Mouse (Mus musculus) E14TG2a.4 (cell line): ENCODE data around the gene Fmnl2.

Source experiments
- H3K27me3 ChIP-seq: 2 replicates; pipeline ENCODE4 v1.6.1; 2014; ENCODE audit warnings: low read length, control low read depth; ENCODE audit not compliant: insufficient read depth
- H3K36me3 ChIP-seq: 2 replicates; pipeline ENCODE4 v1.6.1; 2014; ENCODE audit warnings: low read length, control low read depth; ENCODE audit not compliant: insufficient read depth
- H3K4me1 ChIP-seq: replicated peaks from 2 replicates; pipeline ENCODE4 v1.6.1; 2014; ENCODE audit warnings: low read depth, low read length, control low read depth
- H3K4me3 ChIP-seq: replicated peaks from 2 replicates; pipeline ENCODE4 v1.5.1; 2014; ENCODE audit warnings: mild to moderate bottlenecking, low read length
- H3K9me3 ChIP-seq: 2 replicates; pipeline ENCODE4 v1.6.1; 2014; ENCODE audit warnings: low read length, control low read depth
- CTCF ChIP-seq: conservative IDR thresholded peaks from 2 replicates; pipeline ENCODE4 v1.5.1; 2014; ENCODE audit warnings: low read length
- NANOG ChIP-seq: IDR thresholded peaks from 2 replicates; pipeline ENCODE4 v1.6.1; 2014; ENCODE audit warnings: borderline replicate concordance, low read length, mixed read lengths
- POU5F1 ChIP-seq: IDR thresholded peaks from 2 replicates; pipeline ENCODE4 v1.6.1; 2014; ENCODE audit warnings: low read length, borderline replicate concordance

Fmnl2 gene

DNA sequence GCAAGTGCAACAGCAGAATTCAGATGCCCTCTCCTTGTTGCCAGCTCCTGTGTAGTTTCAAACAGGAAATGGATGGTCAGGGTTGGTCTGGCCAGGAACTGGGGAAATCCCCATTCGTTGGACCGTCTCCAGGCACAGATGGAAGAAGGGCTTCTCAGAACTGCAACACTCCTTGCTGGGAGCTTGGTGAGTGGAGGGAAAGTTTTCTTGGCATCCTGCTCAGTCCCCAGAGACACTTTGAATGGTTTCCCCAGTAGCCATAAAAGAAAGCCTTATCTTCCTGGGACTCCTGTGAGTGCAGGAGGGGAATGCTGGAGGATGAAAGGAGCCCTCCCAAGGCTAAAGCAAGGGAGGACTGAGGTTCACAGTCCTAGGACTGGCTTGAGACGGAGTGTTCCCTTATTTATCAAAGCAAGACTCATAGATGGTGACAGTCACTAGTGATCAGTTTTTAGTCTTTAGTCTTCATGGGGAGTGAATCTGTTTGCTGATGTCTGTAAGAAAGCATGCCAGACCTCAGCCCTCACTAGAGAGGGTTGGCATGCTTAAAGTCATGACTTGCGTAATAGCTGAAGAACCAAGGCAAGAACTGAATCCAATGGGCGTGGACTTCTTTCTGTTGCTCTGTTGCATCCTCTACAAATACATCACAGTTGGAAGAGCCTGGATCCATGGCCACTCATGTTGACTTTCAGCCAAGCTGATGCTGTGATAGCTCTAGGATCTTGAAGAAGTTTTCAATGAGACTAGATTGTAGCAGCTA lies 72.6 kb downstream of the Fmnl2 start:
- H3K4me1 ChIP-seq, result peaks cover 16% of the 10 kb centered on the region
- H3K9me3 ChIP-seq, result no peaks in the 10 kb centered on the region
- no peaks in the 10 kb centered on the region for H3K36me3 ChIP-seq
- H3K4me3 ChIP-seq, result no peak overlapping the region
- TF ChIP-seq POU5F1 (no peak), NANOG (no peak)
- H3K27me3 ChIP-seq, result no peaks in the 10 kb centered on the region

DNA sequence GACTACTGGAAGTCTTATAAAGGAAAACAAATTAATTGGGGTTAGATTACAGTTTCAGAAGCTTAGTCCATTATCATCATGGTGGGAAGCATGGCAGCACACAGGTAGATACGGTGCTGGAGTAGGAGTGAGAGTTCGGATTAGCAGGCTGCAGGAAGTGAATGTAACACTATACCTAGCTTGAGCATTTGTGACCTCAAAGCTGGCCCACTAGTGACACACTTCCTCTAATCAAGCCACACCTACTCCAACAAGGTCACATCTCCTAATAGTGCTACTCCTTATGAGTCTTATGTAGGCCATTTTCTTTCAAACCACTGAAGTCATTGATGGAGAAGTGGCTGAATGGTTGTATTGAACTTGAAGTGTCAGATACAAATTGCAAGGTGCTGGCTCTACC lies 73.7 kb downstream of the Fmnl2 start:
- no peaks in the 10 kb centered on the region for H3K36me3 ChIP-seq
- H3K27me3 ChIP-seq, result no peaks in the 10 kb centered on the region
- H3K4me1 ChIP-seq, result peaks cover 16% of the 10 kb centered on the region
- no peaks in the 10 kb centered on the region for H3K9me3 ChIP-seq
- H3K4me3 ChIP-seq, result no peak overlapping the region
- no peak for TF ChIP-seq POU5F1
- TF ChIP-seq NANOG, result no peak
- no peak for TF ChIP-seq CTCF

DNA sequence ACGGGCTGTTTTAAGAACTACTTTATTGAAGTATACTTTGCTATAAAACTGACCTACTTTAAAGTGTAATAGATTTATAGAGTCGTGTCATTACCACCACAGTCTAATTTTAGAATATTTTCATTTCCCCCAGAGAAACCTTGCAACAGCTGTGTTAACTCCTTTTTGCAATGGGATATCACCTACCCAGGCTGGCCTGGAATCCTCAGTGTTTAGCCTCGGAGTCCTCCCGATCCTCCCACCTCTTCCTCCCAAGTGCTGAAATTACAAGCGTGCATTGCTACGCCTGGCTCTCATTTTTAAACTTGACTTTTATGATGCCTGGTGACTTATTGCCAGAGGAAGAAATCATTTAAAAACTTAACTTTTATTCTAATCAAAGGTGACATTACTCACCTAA lies 78.2 kb downstream of the Fmnl2 start:
- Histone ChIP-seq H3K4me1 (peaks cover 29% of the 10 kb centered on the region), H3K9me3 (no peaks in the 10 kb centered on the region), H3K27me3 (no peaks in the 10 kb centered on the region), H3K4me3 (no peak overlapping the region), H3K36me3 (no peaks in the 10 kb centered on the region)
- TF ChIP-seq NANOG (no peak), POU5F1 (no peak), CTCF (no peak)

DNA sequence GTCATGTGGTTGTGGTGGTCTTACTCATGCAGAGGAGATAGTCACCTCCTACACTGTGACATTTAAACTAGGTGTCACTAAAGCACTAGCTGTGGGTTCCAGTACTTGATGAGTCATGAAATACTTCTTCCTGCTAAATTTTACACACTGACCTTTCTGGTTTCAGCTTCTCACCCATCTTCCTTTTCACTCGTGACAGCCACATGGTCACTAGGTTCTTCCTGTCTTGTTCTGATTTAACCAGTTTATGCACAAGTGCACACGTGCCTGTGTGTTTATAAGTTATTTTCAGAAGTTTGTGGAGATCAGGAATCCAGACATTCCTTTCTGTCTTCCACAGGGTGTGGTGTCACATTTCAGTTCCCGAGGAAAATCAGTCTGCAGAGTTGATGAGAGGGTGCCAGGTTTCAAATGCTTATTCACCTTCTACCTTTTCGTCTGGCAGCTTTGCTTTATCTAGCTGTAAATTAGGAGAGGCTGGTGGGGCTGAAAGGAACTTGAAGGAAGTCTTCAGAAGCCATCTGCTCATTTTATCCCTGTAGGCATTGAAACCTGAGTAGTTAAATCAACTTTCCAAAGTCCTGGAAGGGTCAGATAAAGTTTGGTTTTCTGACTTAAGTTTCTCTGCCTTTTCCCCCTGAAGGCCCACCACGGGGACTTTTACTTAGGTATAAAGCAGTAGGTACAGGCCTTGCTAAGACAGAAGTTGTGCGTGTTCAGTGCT lies 80.9 kb downstream of the Fmnl2 start:
- peaks cover 47% of the 10 kb centered on the region for H3K4me1 ChIP-seq
- no peaks in the 10 kb centered on the region for H3K9me3 ChIP-seq
- H3K36me3 ChIP-seq, result no peaks in the 10 kb centered on the region
- no peak overlapping the region for H3K4me3 ChIP-seq
- no peaks in the 10 kb centered on the region for H3K27me3 ChIP-seq
- TF ChIP-seq CTCF (no peak), NANOG (no peak), POU5F1 (no peak)

- TF ChIP-seq POU5F1 (no peak), NANOG (no peak)
- peaks cover 65% of the 10 kb centered on the region for H3K4me1 ChIP-seq
- no peak overlapping the region for H3K4me3 ChIP-seq
- no peaks in the 10 kb centered on the region for H3K27me3 ChIP-seq
- no peaks in the 10 kb centered on the region for H3K9me3 ChIP-seq
- no peaks in the 10 kb centered on the region for H3K36me3 ChIP-seq
Observed at GRCm38 (mm10) chr2:52943644-52944423, 86.2 kb downstream of the Fmnl2 start.

DNA sequence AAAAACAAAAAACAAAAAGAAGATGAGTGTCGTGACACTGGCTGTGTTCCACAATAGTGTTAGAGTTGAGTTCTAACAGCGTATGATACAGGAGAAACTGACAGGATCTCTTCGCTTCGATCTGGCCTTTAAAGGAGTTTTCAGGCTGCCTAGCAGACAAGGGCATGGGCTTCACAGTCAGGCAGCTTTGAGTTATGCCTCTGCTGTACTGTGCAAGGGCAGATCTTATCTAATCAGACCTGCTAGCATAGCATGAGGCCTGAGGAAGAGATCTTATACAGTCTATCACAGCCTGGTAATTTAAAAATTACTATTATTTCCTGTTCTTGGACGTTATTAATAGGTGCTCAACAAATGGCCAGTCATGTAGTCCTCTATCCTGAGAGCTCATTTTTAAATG lies 86.9 kb downstream of the Fmnl2 start:
- Histone ChIP-seq H3K4me3 (no peak overlapping the region), H3K4me1 (peaks cover 57% of the 10 kb centered on the region), H3K36me3 (no peaks in the 10 kb centered on the region), H3K27me3 (no peaks in the 10 kb centered on the region), H3K9me3 (no peaks in the 10 kb centered on the region)
- TF ChIP-seq CTCF (no peak), NANOG (no peak), POU5F1 (no peak)

DNA sequence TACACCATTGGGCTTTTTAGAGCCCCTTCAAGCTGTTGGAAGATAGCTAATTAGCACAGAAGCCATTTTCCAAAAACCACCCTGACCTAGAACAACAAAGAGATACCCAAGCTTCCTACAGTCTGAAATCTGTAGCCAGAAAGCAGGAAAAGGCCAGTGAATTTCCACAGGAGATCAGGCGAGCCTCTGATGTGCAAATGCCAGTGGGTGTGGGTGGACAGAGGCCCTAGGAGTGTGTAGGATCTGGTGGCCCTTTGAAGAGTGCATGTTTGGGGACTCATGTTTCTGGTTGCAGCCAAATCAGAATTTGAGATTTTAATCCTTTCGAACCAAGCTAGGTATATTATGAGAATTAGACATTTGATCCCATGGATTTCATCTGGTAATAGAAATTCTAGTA lies 88.4 kb downstream of the Fmnl2 start:
- H3K4me1 ChIP-seq, result peaks cover 58% of the 10 kb centered on the region
- H3K27me3 ChIP-seq, result no peaks in the 10 kb centered on the region
- no peak overlapping the region for H3K4me3 ChIP-seq
- no peaks in the 10 kb centered on the region for H3K9me3 ChIP-seq
- H3K36me3 ChIP-seq, result no peaks in the 10 kb centered on the region
- TF ChIP-seq POU5F1 (no peak), NANOG (no peak), CTCF (no peak)

DNA sequence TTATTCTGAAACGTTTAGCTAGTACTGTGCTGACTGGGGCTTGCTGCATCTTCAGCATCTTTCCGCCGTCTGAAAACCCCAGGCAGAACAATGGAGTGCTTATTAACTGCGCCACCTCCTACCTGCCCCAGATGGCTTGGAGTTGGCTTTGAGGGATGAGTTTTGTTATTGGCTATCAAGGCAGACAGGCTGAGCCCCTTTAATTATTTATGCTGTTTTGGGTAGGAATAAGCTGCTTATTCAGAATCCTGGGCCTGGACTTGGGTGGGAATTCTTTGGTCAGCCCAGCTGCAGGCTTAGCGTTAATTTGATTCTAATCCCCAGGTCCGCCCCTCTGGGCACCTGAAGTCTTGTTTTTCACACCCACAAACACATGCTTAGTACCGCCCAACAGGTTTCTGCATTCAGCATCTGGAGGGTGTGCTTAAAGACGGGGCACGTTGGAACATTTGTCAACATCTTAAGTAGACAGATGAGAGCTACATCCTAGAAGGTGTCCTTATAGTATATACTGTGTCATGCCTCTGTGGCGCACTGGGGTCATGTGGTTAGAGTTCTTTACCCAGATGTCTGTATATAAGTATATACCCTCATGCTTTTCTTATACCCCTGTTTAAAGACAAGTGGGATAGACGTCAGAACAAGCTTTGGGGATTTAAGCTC lies 89.0 kb downstream of the Fmnl2 start:
- Histone ChIP-seq H3K27me3 (no peaks in the 10 kb centered on the region), H3K4me1 (peaks cover 62% of the 10 kb centered on the region), H3K4me3 (no peak overlapping the region), H3K9me3 (no peaks in the 10 kb centered on the region), H3K36me3 (no peaks in the 10 kb centered on the region)
- no peak for TF ChIP-seq POU5F1
- TF ChIP-seq CTCF, result no peak
- TF ChIP-seq NANOG, result no peak
